27 mouse cellular contexts compared by ENCODE assay signal in genomic region chr15:36427334-36427733, GRCm38 (mm10).
DNase-seq lines count a peak whose midpoint lies in the region; ATAC-seq and TF ChIP-seq lines count a peak whose summit lies in the region.
"Had no signal": no experiment of that assay in that cellular context is flagged by ENCODE, and none has a peak within 500 bp of the region (broad histone marks: within the 10 kb centered on the region; RNA-seq: fewer than 3 reads in every experiment).

No protein-coding gene starts in this region.

- H3K27ac ChIP-seq in heart, embryonic 16.5 days (ENCODE audit: low read length) = peak overlapping the region; percentile 7; the same call in 1 of the 2 replicates
- no peak overlapping the region for H3K27ac ChIP-seq in heart, embryonic 11.5 days (ENCODE audit: low read depth, low read length)
- peak overlapping the region; percentile 48 for H3K27ac ChIP-seq in lung, embryonic 14.5 days (ENCODE audit: low read depth)
- 0 out of 2 replicates have a peak overlapping the region, but pooled peaks have one; percentile 15 for H3K27ac ChIP-seq in midbrain, embryonic 11.5 days (ENCODE audit: low read depth, low read length)
- H3K27ac ChIP-seq in midbrain, embryonic 16.5 days (ENCODE audit: low read length) = no peak overlapping the region
- 0 out of 2 replicates have a peak overlapping the region, but pooled peaks have one; percentile 30 for H3K27ac ChIP-seq in embryonic facial prominence, embryonic 10.5 days (replicated peaks)
- H3K27ac ChIP-seq: embryonic facial prominence, embryonic 13.5 days; heart, embryonic 13.5 days; hindbrain, postnatal 0 days; limb, embryonic 10.5 days; limb, embryonic 15.5 days; liver, embryonic 13.5 days; neural tube, embryonic 12.5 days had no signal

- no peaks in the 10 kb centered on the region for H3K9me3 ChIP-seq in heart, embryonic 16.5 days (replicated peaks; ENCODE audit: control insufficient read depth, low read length)
- no peaks in the 10 kb centered on the region for H3K9me3 ChIP-seq in heart, embryonic 11.5 days (replicated peaks; ENCODE audit: control insufficient read depth, low read length)
- no peaks in the 10 kb centered on the region for H3K9me3 ChIP-seq in lung, embryonic 14.5 days (ENCODE audit: low read depth, low read length)
- no peaks in the 10 kb centered on the region for H3K9me3 ChIP-seq in midbrain, embryonic 11.5 days (ENCODE audit: control insufficient read depth, low read length)
- no peaks in the 10 kb centered on the region for H3K9me3 ChIP-seq in midbrain, embryonic 16.5 days (replicated peaks; ENCODE audit: control insufficient read depth, low read length, poor library complexity, severe bottlenecking)
- no peaks in the 10 kb centered on the region for H3K9me3 ChIP-seq in embryonic facial prominence, embryonic 10.5 days
- H3K9me3 ChIP-seq: embryonic facial prominence, embryonic 13.5 days; heart, embryonic 13.5 days; limb, embryonic 10.5 days; limb, embryonic 15.5 days; liver, embryonic 13.5 days; neural tube, embryonic 12.5 days had no signal

- H3K4me2 ChIP-seq in heart, embryonic 16.5 days (ENCODE audit: low read depth, low read length) = no peak overlapping the region
- no peak overlapping the region for H3K4me2 ChIP-seq in heart, embryonic 11.5 days
- H3K4me2 ChIP-seq in lung, embryonic 14.5 days = no peak overlapping the region
- H3K4me2 ChIP-seq in midbrain, embryonic 11.5 days = no peak overlapping the region
- no peak overlapping the region for H3K4me2 ChIP-seq in midbrain, embryonic 16.5 days (ENCODE audit: low read length)
- H3K4me2 ChIP-seq: embryonic facial prominence, embryonic 13.5 days; heart, embryonic 13.5 days; limb, embryonic 15.5 days; liver, embryonic 13.5 days; neural tube, embryonic 12.5 days had no signal

- H3K36me3 ChIP-seq in heart, embryonic 16.5 days (ENCODE audit: control insufficient read depth, insufficient read depth) = no peaks in the 10 kb centered on the region
- H3K36me3 ChIP-seq in heart, embryonic 11.5 days (ENCODE audit: control insufficient read depth, insufficient read depth, low read length) = no peaks in the 10 kb centered on the region
- no peaks in the 10 kb centered on the region for H3K36me3 ChIP-seq in lung, embryonic 14.5 days (ENCODE audit: insufficient read depth)
- no peaks in the 10 kb centered on the region for H3K36me3 ChIP-seq in midbrain, embryonic 11.5 days (ENCODE audit: control insufficient read depth, insufficient read depth, low read length)
- H3K36me3 ChIP-seq in midbrain, embryonic 16.5 days (ENCODE audit: control insufficient read depth, insufficient read depth, low read length) = no peaks in the 10 kb centered on the region
- H3K36me3 ChIP-seq in embryonic facial prominence, embryonic 10.5 days (replicated peaks) = no peaks in the 10 kb centered on the region
- H3K36me3 ChIP-seq: embryonic facial prominence, embryonic 13.5 days; heart, embryonic 13.5 days; limb, embryonic 10.5 days; limb, embryonic 15.5 days; liver, embryonic 13.5 days; neural tube, embryonic 12.5 days had no signal

- ATAC-seq in heart, embryonic 16.5 days (replicated peaks; ENCODE audit: extremely low read depth, insufficient read depth, low FRiP score) = no peak
- ATAC-seq in heart, embryonic 11.5 days (replicated peaks; ENCODE audit: insufficient number of reproducible peaks, low FRiP score, low TSS enrichment) = no peak
- no peak; the same call in 1 of the 2 replicates for ATAC-seq in lung, embryonic 14.5 days (ENCODE audit: insufficient read depth)
- ATAC-seq in midbrain, embryonic 11.5 days (ENCODE audit: low FRiP score) = no peak
- ATAC-seq in midbrain, embryonic 16.5 days = no peak
- ATAC-seq: CD4-positive, CD25-positive, alpha-beta regulatory T cell, adult 4 months; hindbrain, postnatal 0 days had no signal

- no peak for TF ChIP-seq CTCF in lung, embryonic 14.5 days (IDR thresholded peaks at IDR 0.05; ENCODE audit: low read depth)

- WGBS in heart, embryonic 16.5 days = 48% methylated on average over 4 of the region's 4 CpGs
- 51% methylated on average over 4 of the region's 4 CpGs for WGBS in heart, embryonic 11.5 days (ENCODE audit: insufficient replicate concordance)
- WGBS in lung, embryonic 14.5 days = 39% methylated on average over 4 of the region's 4 CpGs
- WGBS in midbrain, embryonic 11.5 days = 63% methylated on average over 4 of the region's 4 CpGs
- WGBS in midbrain, embryonic 16.5 days = 45% methylated on average over 4 of the region's 4 CpGs
- WGBS in embryonic facial prominence, embryonic 10.5 days = 63% methylated on average over 4 of the region's 4 CpGs

- peaks cover 9% of the 10 kb centered on the region; the same call in 1 of the 2 replicates for H3K4me1 ChIP-seq in heart, embryonic 16.5 days (ENCODE audit: control insufficient read depth, insufficient read depth, low read length)
- H3K4me1 ChIP-seq in heart, embryonic 11.5 days (ENCODE audit: control insufficient read depth, insufficient read depth, low read length) = peaks cover 7% of the 10 kb centered on the region
- H3K4me1 ChIP-seq in lung, embryonic 14.5 days (ENCODE audit: insufficient read depth) = no peaks in the 10 kb centered on the region; the same call in 1 of the 2 replicates
- peaks cover 9% of the 10 kb centered on the region for H3K4me1 ChIP-seq in midbrain, embryonic 11.5 days (ENCODE audit: control insufficient read depth, insufficient read depth, low read length)
- no peaks in the 10 kb centered on the region for H3K4me1 ChIP-seq in midbrain, embryonic 16.5 days (ENCODE audit: control insufficient read depth, insufficient read depth, low read length)
- peaks cover 24% of the 10 kb centered on the region for H3K4me1 ChIP-seq in embryonic facial prominence, embryonic 10.5 days
- H3K4me1 ChIP-seq: liver, embryonic 13.5 days; neural tube, embryonic 12.5 days had no signal

- no peak overlapping the region for H3K9ac ChIP-seq in heart, embryonic 16.5 days (ENCODE audit: low read length)
- no peak overlapping the region for H3K9ac ChIP-seq in heart, embryonic 11.5 days (ENCODE audit: low read depth, low read length)
- H3K9ac ChIP-seq in lung, embryonic 14.5 days = no peak overlapping the region
- no peak overlapping the region for H3K9ac ChIP-seq in midbrain, embryonic 11.5 days (ENCODE audit: low read length)
- no peak overlapping the region for H3K9ac ChIP-seq in midbrain, embryonic 16.5 days (ENCODE audit: low read depth, low read length)
- H3K9ac ChIP-seq: embryonic facial prominence, embryonic 13.5 days; heart, embryonic 13.5 days; limb, embryonic 15.5 days; liver, embryonic 13.5 days; neural tube, embryonic 12.5 days had no signal

- H3K27me3 ChIP-seq in heart, embryonic 16.5 days (ENCODE audit: control insufficient read depth, insufficient read depth, low read length) = no peaks in the 10 kb centered on the region
- H3K27me3 ChIP-seq in heart, embryonic 11.5 days (ENCODE audit: control insufficient read depth, insufficient read depth, low read length) = no peaks in the 10 kb centered on the region
- H3K27me3 ChIP-seq in lung, embryonic 14.5 days (ENCODE audit: insufficient read depth, low read length) = no peaks in the 10 kb centered on the region
- no peaks in the 10 kb centered on the region; the same call in 1 of the 2 replicates for H3K27me3 ChIP-seq in midbrain, embryonic 11.5 days (ENCODE audit: control insufficient read depth, insufficient read depth, low read length)
- no peaks in the 10 kb centered on the region for H3K27me3 ChIP-seq in midbrain, embryonic 16.5 days (ENCODE audit: control insufficient read depth, insufficient read depth, low read depth, low read length)
- no peaks in the 10 kb centered on the region for H3K27me3 ChIP-seq in embryonic facial prominence, embryonic 10.5 days (replicated peaks; ENCODE audit: low read depth, poor library complexity, severe bottlenecking)
- H3K27me3 ChIP-seq: embryonic facial prominence, embryonic 13.5 days; heart, embryonic 13.5 days; limb, embryonic 15.5 days; liver, embryonic 13.5 days; neural tube, embryonic 12.5 days had no signal

- peak; percentile 33 for DNase-seq in lung, embryonic 14.5 days
- DNase-seq in lung, postnatal 4 days = no peak
- DNase-seq in midbrain, embryonic 11.5 days (ENCODE audit: low spot score, missing footprints) = no peak
- DNase-seq in embryonic facial prominence, embryonic 10.5 days (ENCODE audit: low spot score) = no peak
- DNase-seq in kidney, adult 11 months = no peak
- DNase-seq: adrenal gland, postnatal 14 days; cerebellum, adult 11-12 months; cerebellum, adult 9-11 months; gastrocnemius, postnatal 14 days; heart, adult 11 months; heart, postnatal 14 days; kidney, adult 18-20 months; kidney, postnatal 4 days; liver, embryonic 13.5 days; right cerebral cortex, adult 18-20 months; spleen, adult 18-20 months had no signal

- no peak overlapping the region for H3K4me3 ChIP-seq in heart, embryonic 16.5 days (ENCODE audit: low read length)
- H3K4me3 ChIP-seq in heart, embryonic 11.5 days (ENCODE audit: low read depth, low read length) = no peak overlapping the region
- H3K4me3 ChIP-seq in lung, embryonic 14.5 days (ENCODE audit: low read depth, low read length) = no peak overlapping the region
- H3K4me3 ChIP-seq in midbrain, embryonic 11.5 days (ENCODE audit: low read depth, low read length) = no peak overlapping the region
- H3K4me3 ChIP-seq in midbrain, embryonic 16.5 days (ENCODE audit: low read depth, low read length) = no peak overlapping the region
- no peak overlapping the region for H3K4me3 ChIP-seq in embryonic facial prominence, embryonic 10.5 days
- H3K4me3 ChIP-seq: embryonic facial prominence, embryonic 13.5 days; heart, embryonic 13.5 days; limb, embryonic 10.5 days; limb, embryonic 15.5 days; liver, embryonic 13.5 days; myocyte; neural tube, embryonic 12.5 days had no signal

Comparison
In these comparisons a context has a peak if more than half of its experiments do, and no peak if none do; other contexts are left out.
1. H3K27ac ChIP-seq: peak in heart, embryonic 16.5 days (single experiment), lung, embryonic 14.5 days (single experiment), midbrain, embryonic 11.5 days (single experiment) and embryonic facial prominence, embryonic 10.5 days (single experiment); none in heart, embryonic 11.5 days (single experiment) and midbrain, embryonic 16.5 days (single experiment).